Mouse (Mus musculus) testis, adult 2 months (tissue): Measurements from ENCODE around the gene Wdr73. TPM values are rescaled to one million over a fixed set of nuclear protein-coding genes. Genes with fewer than 3 reads are reported as not detected.

Experiments
- H3K27ac ChIP-seq: fragments of 200-500 bp; 2 replicates; pipeline ENCODE4 v1.5.1; 2012; ENCODE audit warnings: low read depth, low read length; ENCODE audit not compliant: control insufficient read depth, insufficient read depth
- H3K27me3 ChIP-seq: fragments of 200-500 bp; 2 replicates; pipeline ENCODE4 v1.6.1; 2012; ENCODE audit warnings: mild to moderate bottlenecking, low read length, moderate library complexity; ENCODE audit not compliant: control insufficient read depth, insufficient read depth
- H3K36me3 ChIP-seq: fragments of 200-500 bp; 2 replicates; pipeline ENCODE4 v1.6.1; 2012; ENCODE audit warnings: mild to moderate bottlenecking, low read length; ENCODE audit not compliant: control insufficient read depth, insufficient read depth
- H3K4me1 ChIP-seq: fragments of 200-500 bp; 2 replicates; pipeline ENCODE4 v1.6.1; 2012; ENCODE audit warnings: low read length; ENCODE audit not compliant: control insufficient read depth, insufficient read depth
- H3K4me3 ChIP-seq: fragments of 200-500 bp; 2 replicates; pipeline ENCODE4 v1.5.1; 2012; ENCODE audit warnings: low read depth, mild to moderate bottlenecking, low read length, moderate library complexity, mixed read lengths; ENCODE audit not compliant: control insufficient read depth
- CTCF ChIP-seq: fragments of 200-500 bp; IDR thresholded peaks from 2 replicates; pipeline ENCODE4 v1.5.1; 2012; ENCODE audit warnings: low read depth, mild to moderate bottlenecking, inconsistent platforms, low read length, moderate library complexity; ENCODE audit not compliant: control insufficient read depth, insufficient read depth, insufficient replicate concordance
- POLR2A ChIP-seq: fragments of 200-500 bp; IDR thresholded peaks from 2 replicates; pipeline ENCODE4 v1.6.1; 2012; ENCODE audit warnings: low read depth, mild to moderate bottlenecking, inconsistent platforms, low read length, moderate library complexity; ENCODE audit not compliant: control insufficient read depth
- polyA plus RNA-seq: library from polyadenylated mRNA; depleted of rRNA; stranded (reverse); fragments of >200 nt; gene quantifications from 2 replicates; pipeline ENCODE4 v1.2.3, GENCODE M21; 2012

The Wdr73 gene
- polyA plus RNA-seq, 1 experiment = 16.5 TPM

- Histone ChIP-seq H3K4me1 (peaks cover 33% of the 10 kb centered on the region), H3K27me3 (no peaks in the 10 kb centered on the region), H3K27ac (no peak within 1 kb of the TSS), H3K4me3 (peak within 1 kb of the TSS; percentile 72), H3K36me3 (no peaks in the 10 kb centered on the region)
- TF ChIP-seq CTCF (no peak), POLR2A (no peak)
Observed at GRCm38 (mm10) chr7:80904921-80905515, 3.9 kb upstream of the Wdr73 start, which contains the start of gene Nmb. TSS of gene Nmb (minus strand) at chr7:80905076.

DNA sequence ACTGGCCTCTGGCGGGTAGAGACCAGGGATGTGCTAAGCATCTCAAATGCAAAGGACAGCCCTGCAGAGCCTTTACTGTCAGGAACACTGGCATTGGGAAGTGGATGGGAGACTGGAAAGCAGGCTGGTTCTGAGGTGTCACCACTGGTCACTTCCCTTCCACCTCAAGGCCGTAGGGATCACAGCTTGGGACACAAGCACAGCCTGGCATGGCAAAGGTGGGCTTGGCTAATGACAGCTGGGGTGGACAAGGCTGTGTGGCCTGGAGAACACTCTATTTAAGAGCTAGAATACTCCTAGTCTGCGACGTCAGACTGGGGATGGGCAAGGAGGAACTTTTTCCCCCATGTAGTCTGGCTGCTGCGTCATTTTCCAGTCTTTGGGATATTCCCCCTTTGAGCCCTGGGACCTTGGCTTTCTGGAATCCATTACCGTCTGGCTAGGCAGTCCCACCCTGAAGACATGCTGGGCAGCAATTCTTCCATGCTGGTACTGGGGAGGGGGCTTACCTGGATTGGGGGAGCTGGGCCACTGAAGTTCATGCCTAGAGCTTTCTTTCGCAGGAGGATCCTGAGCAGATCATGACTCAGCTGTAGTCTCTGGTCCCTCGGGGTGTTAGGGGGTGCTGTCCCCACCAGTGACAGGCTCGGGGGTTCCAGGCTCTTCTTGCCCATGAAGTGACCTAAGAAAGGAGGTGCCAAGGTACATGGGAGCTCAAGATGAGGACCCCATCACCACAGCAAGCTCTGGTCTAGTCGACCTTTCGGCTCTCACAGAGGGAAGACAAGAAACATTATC, 2.8 kb upstream of the Wdr73 start:
- H3K36me3 ChIP-seq = no peaks in the 10 kb centered on the region
- no peak overlapping the region for H3K4me3 ChIP-seq
- TF ChIP-seq CTCF = no peak
- no peak for TF ChIP-seq POLR2A
- no peaks in the 10 kb centered on the region for H3K27me3 ChIP-seq
- peaks cover 33% of the 10 kb centered on the region for H3K4me1 ChIP-seq
- H3K27ac ChIP-seq = no peak overlapping the region

- Histone ChIP-seq H3K36me3 (no peaks in the 10 kb centered on the region), H3K4me3 (peak overlapping the region; percentile 83), H3K27ac (peak overlapping the region; percentile 55), H3K4me1 (peaks cover 23% of the 10 kb centered on the region), H3K27me3 (no peaks in the 10 kb centered on the region)
- TF ChIP-seq CTCF (no peak), POLR2A (no peak)
Observed at GRCm38 (mm10) chr7:80901541-80902274, 639 bp upstream of the Wdr73 start.

- H3K27ac ChIP-seq = no peak overlapping the region
- H3K4me3 ChIP-seq = no peak overlapping the region
- H3K4me1 ChIP-seq = peaks cover 7% of the 10 kb centered on the region
- H3K36me3 ChIP-seq = peaks cover 4% of the 10 kb centered on the region
- TF ChIP-seq CTCF (no peak), POLR2A (no peak)
- H3K27me3 ChIP-seq = no peaks in the 10 kb centered on the region
Observed at GRCm38 (mm10) chr7:80897721-80898120, 3.3 kb downstream of the Wdr73 start.

DNA sequence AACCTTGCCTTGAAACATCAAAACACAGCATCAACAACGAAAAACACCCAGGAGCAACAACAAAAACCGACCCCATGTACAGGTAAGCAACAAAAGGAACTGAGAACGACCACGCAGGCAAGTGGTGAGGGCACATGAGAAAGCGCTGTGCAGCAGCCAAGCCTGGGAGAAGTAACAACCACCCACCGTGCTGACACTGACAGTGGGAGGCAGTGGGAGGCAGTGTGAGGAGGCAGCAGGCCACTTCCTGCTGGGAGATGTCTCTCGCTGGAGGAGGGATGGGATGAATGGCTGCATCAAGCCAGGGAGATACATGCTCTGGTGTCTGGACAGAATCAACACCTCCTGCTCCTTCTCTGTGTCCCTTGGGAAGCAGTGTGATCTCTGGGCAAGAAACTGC, 3.9 kb downstream of the Wdr73 start:
- Histone ChIP-seq H3K36me3 (peaks cover 4% of the 10 kb centered on the region), H3K27me3 (no peaks in the 10 kb centered on the region), H3K4me3 (no peak overlapping the region), H3K4me1 (peaks cover 7% of the 10 kb centered on the region), H3K27ac (no peak overlapping the region)
- TF ChIP-seq POLR2A (no peak), CTCF (no peak)

GRCm38 (mm10) chr7:80894815-80895519, 6.1 kb downstream of the Wdr73 start:
- Histone ChIP-seq H3K4me3 (no peak overlapping the region), H3K27ac (no peak overlapping the region), H3K4me1 (no peaks in the 10 kb centered on the region; the same call in 1 of the 2 replicates), H3K27me3 (no peaks in the 10 kb centered on the region), H3K36me3 (peaks cover 4% of the 10 kb centered on the region)
- TF ChIP-seq POLR2A (no peak), CTCF (no peak)

- Histone ChIP-seq H3K4me3 (no peak overlapping the region), H3K27ac (no peak overlapping the region), H3K36me3 (peaks cover 4% of the 10 kb centered on the region), H3K4me1 (peaks cover 4% of the 10 kb centered on the region; the same call in 1 of the 2 replicates), H3K27me3 (no peaks in the 10 kb centered on the region)
- no peak for TF ChIP-seq POLR2A
- TF ChIP-seq CTCF = no peak
Observed at GRCm38 (mm10) chr7:80894196-80894595, 6.9 kb downstream of the Wdr73 start.
